Mouse (Mus musculus): ENCODE data around the gene Crtc1.

GRCm38 (mm10) chr8:70343696-70344095 lies 95.7 kb downstream of the Crtc1 start:
- TF ChIP-seq MAX (IDR thresholded peaks at IDR 0.05; ENCODE audit: low read length) (no peak), MAFK (IDR thresholded peaks at IDR 0.05; ENCODE audit: borderline replicate concordance, low read depth, low read length) (no peak), GATA1 (IDR thresholded peaks at IDR 0.05; ENCODE audit: low read depth, low read length) (no peak), CHD2 (IDR thresholded peaks at IDR 0.05; ENCODE audit: low read length) (no peak), CTCF (IDR thresholded peaks at IDR 0.05 in 2 of 3, conservative IDR thresholded peaks at IDR 0.05 in 1 of 3; ENCODE audit: control insufficient read depth in 1 of 3, insufficient read depth in 1 of 3, low read depth in 2 of 3, low read length in 3 of 3, poor library complexity in 1 of 3, severe bottlenecking in 1 of 3) (peak; percentile 32 to 55 (median 47); a peak in 5 of 6 replicates), ZNF384 (IDR thresholded peaks at IDR 0.05; ENCODE audit: low read depth, low read length) (no peak), USF1 (IDR thresholded peaks at IDR 0.05; ENCODE audit: low read depth, low read length) (no peak), TCF12 (IDR thresholded peaks at IDR 0.05; ENCODE audit: low read depth, low read length) (no peak), ZKSCAN1 (IDR thresholded peaks at IDR 0.05; ENCODE audit: low read depth, low read length) (no peak), POLR2A (IDR thresholded peaks at IDR 0.05; ENCODE audit: control insufficient read depth in 1 of 2, insufficient read depth in 1 of 2, low read depth in 1 of 2, low read length in 2 of 2, poor library complexity in 1 of 2) (no peak), GABPA (IDR thresholded peaks at IDR 0.05; ENCODE audit: low read depth, low read length) (no peak), POLR2AphosphoS2 (IDR thresholded peaks at IDR 0.05; ENCODE audit: low read length) (no peak)
